Mouse (Mus musculus): ENCODE measurements around the gene Gk5. TPM values are rescaled to one million over a fixed set of nuclear protein-coding genes. Genes with fewer than 3 reads are reported as not detected.
A peak's percentile ranks its signal among the peaks of the same experiment; 100 is the strongest.

Gene Gk5
- polyA plus RNA-seq, 1 experiment from 2014 or later: 2.9 TPM

DNA sequence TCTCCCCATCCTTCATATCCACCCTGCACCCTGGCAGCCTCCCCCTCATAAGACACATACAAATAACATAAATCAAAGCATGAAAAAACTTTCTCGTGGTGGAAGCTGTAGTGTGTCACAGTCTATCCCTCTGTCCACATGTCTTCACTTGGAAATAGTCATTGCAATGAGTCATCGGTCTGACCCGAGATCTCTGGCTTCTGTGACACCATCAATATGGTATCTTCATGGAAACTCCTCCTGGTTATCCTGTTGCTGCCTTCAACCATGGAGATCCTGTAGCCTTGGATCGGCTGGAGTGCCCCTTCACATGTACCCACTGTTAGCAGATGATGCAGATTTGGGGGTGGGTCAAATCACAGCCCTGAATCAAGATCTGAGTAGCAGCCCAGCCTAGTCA is 65.7 kb downstream of the Gk5 start:
- ATAC-seq: 0 out of 2 replicates have a peak, but pooled peaks have one; percentile 28
- 75% methylated on average over 4 of the region's 4 CpGs for WGBS
- H3K27me3 ChIP-seq (replicated peaks; ENCODE audit: control insufficient read depth, insufficient read depth, low read length): no peaks in the 10 kb centered on the region
- no peak overlapping the region for H3K9ac ChIP-seq (ENCODE audit: low read depth, low read length)
- no peaks in the 10 kb centered on the region for H3K9me3 ChIP-seq (ENCODE audit: control insufficient read depth)
- H3K4me1 ChIP-seq (replicated peaks; ENCODE audit: control insufficient read depth, insufficient read depth, low read length): no peaks in the 10 kb centered on the region
- no peak overlapping the region for H3K4me3 ChIP-seq (ENCODE audit: low read depth, low read length)
- H3K4me2 ChIP-seq (replicated peaks; ENCODE audit: low read depth): no peak overlapping the region
- no peaks in the 10 kb centered on the region for H3K36me3 ChIP-seq (ENCODE audit: control insufficient read depth, insufficient read depth)
- no peak overlapping the region for H3K27ac ChIP-seq (ENCODE audit: low read depth, low read length)
- no peak for TF ChIP-seq CTCF (IDR thresholded peaks at IDR 0.05; ENCODE audit: low read depth)

DNA sequence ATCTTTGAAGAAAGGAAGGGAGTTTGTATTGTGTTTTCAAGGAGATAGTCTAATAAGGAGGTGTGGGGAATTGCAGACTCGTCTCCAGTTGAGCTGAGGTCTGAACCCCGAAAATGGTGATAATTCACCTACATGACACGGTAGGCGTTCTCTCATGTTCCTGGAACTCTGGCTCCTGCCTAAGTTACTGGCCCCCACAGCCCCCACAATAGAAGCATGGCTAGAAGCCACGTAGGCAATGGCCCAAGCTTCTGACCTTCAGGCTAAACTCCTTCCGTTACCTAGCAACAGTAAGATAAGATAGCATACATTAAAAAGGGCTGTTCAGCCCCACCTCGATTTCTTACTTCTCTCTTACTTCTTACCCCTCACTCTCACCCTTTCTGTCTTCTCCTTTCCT is 67.5 kb downstream of the Gk5 start:
- no peak for ATAC-seq
- H3K4me1 ChIP-seq (replicated peaks; ENCODE audit: control insufficient read depth, insufficient read depth, low read length): no peaks in the 10 kb centered on the region
- H3K36me3 ChIP-seq (ENCODE audit: control insufficient read depth, insufficient read depth): no peaks in the 10 kb centered on the region
- TF ChIP-seq CTCF (IDR thresholded peaks at IDR 0.05; ENCODE audit: low read depth): no peak
- WGBS: 51% methylated on average over 7 of the region's 7 CpGs
- H3K4me2 ChIP-seq (replicated peaks; ENCODE audit: low read depth): no peak overlapping the region
- H3K27me3 ChIP-seq (replicated peaks; ENCODE audit: control insufficient read depth, insufficient read depth, low read length): no peaks in the 10 kb centered on the region
- no peak overlapping the region for H3K27ac ChIP-seq (ENCODE audit: low read depth, low read length)
- H3K9ac ChIP-seq (ENCODE audit: low read depth, low read length): no peak overlapping the region
- H3K9me3 ChIP-seq (ENCODE audit: control insufficient read depth): no peaks in the 10 kb centered on the region
- no peak overlapping the region for H3K4me3 ChIP-seq (ENCODE audit: low read depth, low read length)

DNA sequence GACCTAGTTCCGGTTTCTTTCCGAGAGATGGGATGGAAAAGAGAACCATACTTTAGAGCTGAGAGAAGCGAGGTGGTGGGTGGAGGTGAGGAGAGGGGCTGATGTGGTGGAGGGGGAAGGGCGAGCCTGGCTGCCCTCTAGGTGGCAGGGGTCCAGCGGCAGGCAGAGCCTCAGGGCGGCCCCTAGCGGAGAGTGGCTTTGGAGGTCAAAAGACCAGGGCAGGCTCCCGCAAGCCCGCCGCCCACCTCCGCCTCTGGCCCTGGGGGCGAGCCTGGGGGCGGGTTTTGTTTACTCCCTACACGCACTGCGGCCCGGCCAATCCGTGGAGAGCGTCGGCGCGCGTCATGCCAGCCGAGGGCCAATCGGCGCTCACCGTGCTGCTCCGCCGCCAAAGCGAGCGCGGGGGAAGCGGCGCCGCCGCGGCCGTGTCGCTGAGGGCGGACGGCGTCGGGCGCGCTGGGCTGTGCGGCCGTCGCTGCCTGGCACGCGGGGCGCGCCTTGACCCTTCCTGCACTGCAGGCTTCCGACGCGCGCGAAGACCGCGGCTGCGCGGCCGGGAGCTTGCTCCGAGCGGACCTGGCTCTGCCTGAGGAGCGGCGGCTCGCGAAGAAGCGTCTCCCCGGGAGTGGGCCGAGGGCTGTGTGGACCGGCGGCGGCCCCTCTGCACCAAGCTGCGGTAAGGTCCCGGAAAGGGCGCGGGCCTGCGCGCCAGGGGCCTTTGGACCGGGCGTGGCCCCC is 76.9 kb downstream of the Gk5 start, which contains the start of gene Tfdp2:
Gene Tfdp2 (plus strand): TSS at position 391 of the 738 bp plus-strand sequence.
- peak within 1 kb of the TSS; percentile 95 for H3K27ac ChIP-seq (ENCODE audit: low read depth, low read length)
- TF ChIP-seq CTCF (IDR thresholded peaks at IDR 0.05; ENCODE audit: low read depth): peak; percentile 69

DNA sequence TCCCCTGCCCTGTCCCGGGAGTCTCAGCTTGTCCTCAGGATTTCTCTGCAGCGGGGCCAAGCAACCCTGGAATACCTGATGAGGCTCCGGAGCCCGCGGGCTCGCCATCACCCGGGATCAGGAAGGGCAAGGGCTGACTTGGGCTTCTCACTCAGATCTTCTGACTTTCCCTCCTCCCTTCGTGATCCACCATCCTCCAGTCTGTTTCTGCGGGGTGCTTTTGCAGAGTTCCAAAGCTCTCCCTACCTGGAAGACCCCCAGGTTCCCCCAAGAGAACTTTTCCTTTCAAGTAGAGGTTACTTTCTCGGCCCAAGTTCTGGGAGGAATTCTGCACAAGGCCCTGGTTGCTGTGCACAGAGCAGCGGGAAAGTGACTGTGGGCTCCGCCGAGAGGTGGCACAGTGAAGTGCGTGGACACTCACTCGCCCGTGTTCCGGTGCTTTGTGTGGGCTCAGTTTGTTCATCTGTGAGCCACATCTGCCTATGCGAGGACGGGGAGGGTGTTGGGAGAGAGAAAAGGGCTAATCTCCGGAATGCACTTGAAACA is 77.5 kb downstream of the Gk5 start:
- under 1% methylated on average over 20 of the region's 20 CpGs for WGBS
- H3K27me3 ChIP-seq (replicated peaks; ENCODE audit: control insufficient read depth, insufficient read depth, low read length): no peaks in the 10 kb centered on the region
- H3K27ac ChIP-seq (ENCODE audit: low read depth, low read length): peak overlapping the region; percentile 95
- peak overlapping the region; percentile 95 for H3K4me2 ChIP-seq (replicated peaks; ENCODE audit: low read depth)
- peak overlapping the region; percentile 81 for H3K9ac ChIP-seq (ENCODE audit: low read depth, low read length)
- ATAC-seq: peak; percentile 26
- H3K36me3 ChIP-seq (ENCODE audit: control insufficient read depth, insufficient read depth): no peaks in the 10 kb centered on the region
- no peaks in the 10 kb centered on the region for H3K9me3 ChIP-seq (ENCODE audit: control insufficient read depth)
- H3K4me1 ChIP-seq (replicated peaks; ENCODE audit: control insufficient read depth, insufficient read depth, low read length): 0 out of 2 replicates have a peak, but pooled peaks cover 7% of the 10 kb centered on the region
- peak; percentile 54 for TF ChIP-seq CTCF (IDR thresholded peaks at IDR 0.05; ENCODE audit: low read depth)
- peak overlapping the region; percentile 78 for H3K4me3 ChIP-seq (ENCODE audit: low read depth, low read length)

More for the DNA sequence above, 76.9 kb downstream of the Gk5 start, which contains the start of gene Tfdp2:
- H3K4me3 ChIP-seq (ENCODE audit: low read depth, low read length): peak within 1 kb of the TSS; percentile 78
- H3K4me1 ChIP-seq (replicated peaks; ENCODE audit: control insufficient read depth, insufficient read depth, low read length): 0 out of 2 replicates have a peak, but pooled peaks cover 7% of the 10 kb centered on the region
- no peaks in the 10 kb centered on the region for H3K9me3 ChIP-seq (ENCODE audit: control insufficient read depth)
- ATAC-seq: peak; percentile 99
- H3K27me3 ChIP-seq (replicated peaks; ENCODE audit: control insufficient read depth, insufficient read depth, low read length): no peaks in the 10 kb centered on the region
- H3K36me3 ChIP-seq (ENCODE audit: control insufficient read depth, insufficient read depth): no peaks in the 10 kb centered on the region
- H3K9ac ChIP-seq (ENCODE audit: low read depth, low read length): peak within 1 kb of the TSS; percentile 81
- WGBS: under 1% methylated on average over 76 of the region's 81 CpGs
- H3K4me2 ChIP-seq (replicated peaks; ENCODE audit: low read depth): peak within 1 kb of the TSS; percentile 95

DNA sequence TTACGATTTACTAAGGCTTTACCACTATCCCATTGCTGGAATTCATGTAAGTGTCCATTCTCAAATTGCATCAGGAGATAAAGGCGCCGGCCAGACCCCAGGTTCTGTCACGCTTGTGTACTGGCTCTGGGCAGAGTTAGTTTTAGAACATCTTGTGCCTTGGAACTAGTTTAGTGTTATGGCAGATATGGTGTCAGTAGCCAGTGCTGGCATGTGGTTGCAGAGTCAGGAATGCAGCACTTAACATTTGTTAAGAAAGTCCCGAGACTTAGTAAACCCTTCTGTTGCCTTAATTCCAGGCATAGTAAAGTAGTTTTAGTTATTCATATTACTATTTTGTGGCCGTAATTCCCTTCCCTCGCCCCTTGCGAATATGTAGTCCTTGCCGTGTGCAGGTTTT is 78.6 kb downstream of the Gk5 start:
- no peaks in the 10 kb centered on the region for H3K9me3 ChIP-seq (ENCODE audit: control insufficient read depth)
- no peak for TF ChIP-seq CTCF (IDR thresholded peaks at IDR 0.05; ENCODE audit: low read depth)
- H3K36me3 ChIP-seq (ENCODE audit: control insufficient read depth, insufficient read depth): no peaks in the 10 kb centered on the region
- 0 out of 2 replicates have a peak, but pooled peaks cover 7% of the 10 kb centered on the region for H3K4me1 ChIP-seq (replicated peaks; ENCODE audit: control insufficient read depth, insufficient read depth, low read length)
- no peaks in the 10 kb centered on the region for H3K27me3 ChIP-seq (replicated peaks; ENCODE audit: control insufficient read depth, insufficient read depth, low read length)
- no peak overlapping the region for H3K9ac ChIP-seq (ENCODE audit: low read depth, low read length)
- ATAC-seq: no peak
- 63% methylated on average over 9 of the region's 9 CpGs for WGBS
- H3K4me3 ChIP-seq (ENCODE audit: low read depth, low read length): peak overlapping the region; percentile 78; the same call in 1 of the 2 replicates
- no peak overlapping the region for H3K27ac ChIP-seq (ENCODE audit: low read depth, low read length)
- peak overlapping the region; percentile 95 for H3K4me2 ChIP-seq (replicated peaks; ENCODE audit: low read depth)

DNA sequence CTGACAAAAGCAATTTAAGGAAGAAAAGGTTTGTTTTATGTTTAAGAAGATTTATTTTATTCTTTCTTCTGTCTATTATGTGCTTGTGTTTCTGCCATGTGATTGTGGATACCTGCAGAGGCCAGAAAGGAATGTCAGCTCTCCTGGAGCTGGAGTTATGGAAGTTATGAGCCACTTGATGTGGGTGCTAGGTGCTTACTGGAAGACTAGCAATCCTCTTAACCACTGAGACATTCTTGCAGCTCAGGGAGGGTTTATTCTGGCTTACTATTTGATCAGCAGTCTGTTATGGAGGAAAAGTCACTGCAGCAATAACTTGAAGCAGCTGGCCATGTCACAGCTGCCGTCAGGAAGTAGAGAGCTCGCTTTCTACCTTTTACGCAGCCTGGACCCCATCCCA is 84.5 kb downstream of the Gk5 start:
- WGBS: 80% methylated on average over 3 of the region's 3 CpGs
- no peaks in the 10 kb centered on the region for H3K27me3 ChIP-seq (replicated peaks; ENCODE audit: control insufficient read depth, insufficient read depth, low read length)
- H3K9me3 ChIP-seq (ENCODE audit: control insufficient read depth): no peaks in the 10 kb centered on the region
- H3K36me3 ChIP-seq (ENCODE audit: control insufficient read depth, insufficient read depth): peaks cover 12% of the 10 kb centered on the region; the same call in 1 of the 2 replicates
- H3K9ac ChIP-seq (ENCODE audit: low read depth, low read length): no peak overlapping the region
- no peak for TF ChIP-seq CTCF (IDR thresholded peaks at IDR 0.05; ENCODE audit: low read depth)
- H3K27ac ChIP-seq (ENCODE audit: low read depth, low read length): no peak overlapping the region
- H3K4me1 ChIP-seq (replicated peaks; ENCODE audit: control insufficient read depth, insufficient read depth, low read length): no peaks in the 10 kb centered on the region
- no peak overlapping the region for H3K4me2 ChIP-seq (replicated peaks; ENCODE audit: low read depth)
- no peak for ATAC-seq
- no peak overlapping the region for H3K4me3 ChIP-seq (ENCODE audit: low read depth, low read length)
